Mouse (Mus musculus): ENCODE measurements around the gene Dkkl1.

The Dkkl1 gene

DNA sequence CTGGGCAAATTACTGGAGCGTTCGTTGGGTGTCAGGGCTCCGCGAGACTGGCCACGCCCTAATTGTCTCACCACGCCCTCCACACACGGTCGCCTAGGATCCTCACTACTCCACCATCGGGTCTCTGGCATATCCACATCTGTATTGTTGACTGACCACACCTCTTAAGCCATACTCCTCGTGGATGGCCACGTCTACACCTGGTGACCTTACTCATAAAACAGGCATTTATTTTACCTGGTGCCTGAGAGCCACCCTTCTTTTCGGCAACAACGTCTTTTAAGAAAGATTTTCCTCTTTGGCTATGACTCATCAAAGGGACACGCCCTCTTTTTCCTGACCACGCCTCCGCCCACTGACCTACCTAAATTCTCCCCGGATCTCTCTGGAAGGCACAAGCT is at the start of gene Dkkl1:
Gene Dkkl1 (minus strand): TSS at position 297 of the 401 bp plus-strand sequence.
- ChIA-PET POLR2A (interaction anchor here in 3 of 4 experiments (0.5 to 1.4 kb wide), 6 partner anchors 17 to 238 kb away, joined by 3 to 9 read pairs (median 3); partner anchors contain the start of gene Prmt1 (in 1 of the 3)), CTCF (interaction anchor here in 2 of 4 experiments (0.5 to 1.1 kb wide), 2 partner anchors 39 to 120 kb away, joined by 3 to 4 read pairs; no protein-coding TSS in a partner anchor)

DNA sequence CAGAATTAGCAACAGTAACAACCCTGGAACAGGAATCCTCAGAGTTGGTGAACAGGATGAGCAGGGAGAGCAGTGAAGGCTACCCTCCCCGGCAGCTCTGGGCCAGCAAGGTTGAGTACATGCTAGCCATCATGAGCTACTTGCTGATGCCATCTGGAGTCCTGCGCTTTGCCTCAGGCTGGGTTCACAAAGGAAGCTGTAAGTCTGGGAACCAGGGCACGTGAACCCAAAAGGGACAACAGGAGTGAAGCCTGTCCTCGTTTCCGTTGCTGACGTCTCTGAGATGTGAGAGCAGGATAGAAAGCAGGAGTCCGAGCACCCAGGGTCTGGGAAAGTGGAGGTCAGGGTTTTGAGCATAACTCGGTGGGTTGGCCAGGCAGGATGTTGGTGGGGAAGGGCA is 47.3 kb upstream of the Dkkl1 start:
- POLR2A ChIA-PET: interaction anchor here in 1 of 4 experiments (1.0 kb wide), 2 partner anchors 9 to 189 kb away, joined by 3 read pairs; no protein-coding TSS in a partner anchor
- CTCF ChIA-PET: interaction anchor here in 1 of 4 experiments (0.7 kb wide), 1 partner anchor 46 kb away, joined by 4 read pairs; no protein-coding TSS in a partner anchor

DNA sequence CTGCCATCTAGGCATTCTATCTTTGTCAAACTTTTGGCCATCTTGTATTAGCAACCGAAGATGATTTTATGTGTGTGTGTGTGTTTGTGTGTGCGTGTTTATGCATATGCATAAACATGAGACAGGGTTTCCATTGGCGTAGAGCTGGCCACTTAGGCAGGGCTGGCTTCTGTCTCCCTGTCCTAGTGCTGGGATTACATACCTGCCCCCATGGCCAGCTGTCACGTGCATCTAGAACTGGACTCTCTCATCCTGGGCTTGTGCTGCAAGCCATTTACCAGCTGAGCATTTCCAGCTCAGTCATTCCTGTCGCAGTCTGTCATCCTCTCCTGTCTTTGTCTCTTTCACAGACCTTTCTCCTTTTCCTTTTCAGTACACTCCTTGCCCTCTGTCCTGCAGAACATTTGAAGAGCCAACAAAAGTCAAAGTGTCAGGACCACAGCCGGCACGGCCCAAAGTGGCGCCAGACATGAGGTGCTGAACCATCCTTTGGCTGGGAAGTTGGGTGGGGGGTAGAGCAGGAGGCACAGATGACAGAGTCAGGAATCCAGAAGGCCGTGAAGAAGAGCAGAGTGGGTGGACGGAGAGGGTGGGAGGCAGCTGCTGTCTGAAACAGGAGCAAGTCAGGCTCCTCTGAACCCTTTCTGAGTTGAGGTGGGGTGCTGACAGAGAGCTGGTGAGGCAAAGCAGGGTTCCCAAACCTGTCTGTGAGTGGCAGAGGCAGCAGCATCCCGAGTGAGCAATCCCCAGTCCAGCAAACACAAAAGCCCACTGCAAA is 45.3 kb upstream of the Dkkl1 start:
- ChIA-PET CTCF (no interaction called here), POLR2A (no interaction called here)

DNA sequence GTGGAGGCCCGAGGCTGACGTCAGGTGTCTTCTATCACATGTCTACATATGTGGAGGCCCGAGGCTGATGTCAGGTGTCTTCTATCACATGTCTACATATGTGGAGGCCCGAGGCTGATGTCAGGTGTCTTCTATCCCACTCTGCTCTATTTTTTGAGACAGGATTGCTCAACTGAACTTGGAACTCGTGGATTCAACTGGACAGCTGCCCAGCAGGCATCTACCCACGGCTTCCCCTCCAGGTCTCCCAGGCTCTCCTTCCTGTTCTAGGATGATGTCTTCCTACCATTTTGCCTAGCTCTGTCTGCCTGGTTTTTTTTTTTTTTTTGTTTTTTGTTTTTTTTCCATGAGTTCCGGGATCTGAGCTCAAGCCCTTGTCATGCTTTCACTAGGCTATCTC is 43.9 kb upstream of the Dkkl1 start:
- CTCF ChIA-PET: interaction anchor here in 3 of 4 experiments (0.6 kb wide), 4 partner anchors 53 to 153 kb away, joined by 3 to 11 read pairs (median 6); no protein-coding TSS in a partner anchor

DNA sequence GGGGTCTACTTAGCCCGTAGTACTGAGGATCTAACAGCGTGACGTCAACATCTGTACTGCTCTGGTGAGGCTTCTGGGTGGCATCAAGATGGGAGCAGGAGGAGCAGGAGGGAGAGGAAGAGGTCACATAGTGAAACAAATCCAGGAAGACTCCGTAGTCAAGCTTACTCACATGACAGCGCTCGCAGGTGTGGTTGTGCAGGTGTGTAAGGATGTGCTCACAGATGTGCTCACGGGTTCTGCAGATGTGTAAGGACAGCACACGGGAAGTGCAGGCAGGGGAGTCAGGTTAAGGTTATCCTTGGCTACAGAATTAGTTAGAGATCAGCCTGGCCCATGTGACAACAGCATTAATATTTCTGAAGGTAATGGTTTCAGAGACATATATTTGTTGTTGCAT is 41.9 kb upstream of the Dkkl1 start:
- ChIA-PET POLR2A (interaction anchor here in 2 of 4 experiments (0.6 to 1.4 kb wide), 5 partner anchors 10 to 70 kb away, joined by 3 to 4 read pairs (median 3); partner anchors contain the start of genes Ccdc155 (in 1 of the 2) and Slc6a16 (in 1 of the 2)), CTCF (interaction anchor here in 1 of 4 experiments (0.6 kb wide), 1 partner anchor 9 kb away, joined by 8 read pairs; no protein-coding TSS in a partner anchor)

More for the DNA sequence above, 43.9 kb upstream of the Dkkl1 start:
- POLR2A ChIA-PET: interaction anchor here in 3 of 4 experiments (0.6 to 1.2 kb wide), 4 partner anchors 9 to 101 kb away, joined by 3 to 5 read pairs (median 3); no protein-coding TSS in a partner anchor

DNA sequence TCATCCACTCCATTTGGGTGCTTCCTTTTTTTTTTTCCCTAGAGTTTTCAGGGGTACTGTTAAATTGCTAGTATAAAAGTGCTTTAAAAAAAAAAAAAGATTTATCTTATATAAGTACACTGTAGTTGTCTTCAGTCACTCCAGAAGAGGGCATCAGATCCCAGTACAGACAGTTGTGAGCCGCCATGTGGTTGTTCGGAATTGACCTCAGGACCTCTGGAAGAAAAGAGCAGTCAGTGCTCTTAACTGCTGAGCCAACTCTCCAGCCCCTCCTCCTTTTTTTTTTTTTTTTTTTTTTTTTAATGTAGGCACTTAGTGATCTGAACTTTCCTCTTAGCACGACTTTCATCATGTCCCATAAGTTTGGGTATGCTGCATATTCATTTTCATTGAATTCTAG is 35.7 kb upstream of the Dkkl1 start:
- ChIA-PET CTCF (interaction anchor here in 1 of 4 experiments (0.7 kb wide), 1 partner anchor 93 kb away, joined by 3 read pairs; no protein-coding TSS in a partner anchor), POLR2A (interaction anchor here in 1 of 4 experiments (0.7 kb wide), 1 partner anchor 155 kb away, joined by 3 read pairs; no protein-coding TSS in a partner anchor)

DNA sequence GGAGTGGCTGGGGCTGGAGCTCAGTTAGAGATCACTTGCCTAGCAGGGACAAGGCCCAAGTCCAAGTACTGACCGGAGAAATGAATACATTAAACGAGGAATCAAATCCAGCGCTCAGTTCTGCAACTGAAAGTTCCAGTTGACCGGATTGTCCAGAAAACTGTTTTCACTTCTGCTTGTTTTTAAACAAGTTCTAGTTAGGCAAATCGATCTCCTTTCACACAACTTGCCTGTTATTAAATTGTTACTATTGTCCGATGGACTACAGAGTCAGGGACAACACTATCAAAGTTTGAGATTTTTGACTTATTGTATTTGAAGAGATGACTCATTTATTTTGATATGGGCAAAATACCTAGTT is 29.4 kb upstream of the Dkkl1 start:
- ChIA-PET POLR2A (interaction anchor here in 3 of 4 experiments (0.6 to 3.0 kb wide), 14 partner anchors 11 to 423 kb away, joined by 3 to 27 read pairs (median 3); partner anchors contain the start of genes Gys1 (in 2 of the 3) and Ftl1 (in 1 of the 3)), CTCF (interaction anchor here in 2 of 4 experiments (0.6 to 1.8 kb wide), 5 partner anchors 11 to 193 kb away, joined by 3 to 7 read pairs (median 3); partner anchors contain the start of gene Gys1 (in 1 of the 2))

DNA sequence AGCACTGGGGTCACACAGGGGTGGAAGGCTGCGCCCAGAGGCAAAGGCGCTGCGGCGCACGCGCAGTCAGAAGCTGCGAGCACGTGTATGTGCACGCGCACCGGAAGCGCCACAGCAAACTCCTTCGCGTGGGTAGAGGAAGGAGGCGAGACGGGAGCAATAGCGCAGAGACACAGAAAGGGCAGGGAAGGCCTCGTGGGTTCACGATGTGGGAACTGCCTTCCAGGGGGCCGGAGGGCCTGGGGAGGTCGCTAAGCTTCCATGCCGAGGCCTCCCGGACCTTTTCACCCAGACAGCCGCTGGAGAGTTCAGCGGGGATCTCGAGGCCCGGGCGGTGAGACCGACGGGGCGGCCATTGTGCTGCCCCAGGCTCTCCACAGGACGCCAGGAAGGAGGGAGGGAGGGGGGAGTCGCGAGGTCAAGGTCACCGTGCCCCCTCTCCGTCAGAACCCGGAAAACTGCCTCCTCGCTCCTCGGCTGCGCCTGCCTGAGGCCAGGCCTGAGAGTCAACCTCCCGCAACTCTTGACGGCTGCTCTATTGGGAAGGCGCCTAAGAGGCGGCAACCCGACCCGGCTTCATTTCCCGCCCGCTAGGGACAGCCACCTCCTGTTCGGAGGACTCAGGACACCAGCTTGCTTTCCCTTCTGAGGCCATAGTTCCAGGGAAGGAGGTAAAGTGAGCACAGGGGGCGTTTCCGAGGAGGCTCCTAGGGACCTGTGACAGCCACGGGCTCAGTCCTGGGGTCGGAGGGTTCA is 28.9 kb upstream of the Dkkl1 start, which contains the start of gene Slc6a16:
Gene Slc6a16 (plus strand): TSS at position 453 of the 756 bp plus-strand sequence.
- POLR2A ChIA-PET: interaction anchor here in 3 of 4 experiments (0.6 to 4.0 kb wide), 25 partner anchors 10 to 422 kb away, joined by 3 to 27 read pairs (median 3); partner anchors contain the start of genes Aldh16a1 (in 2 of the 3), Gys1 (in 2 of the 3), Ftl1 (in 1 of the 3) and Tead2 (in 1 of the 3)
- CTCF ChIA-PET: interaction anchor here in 3 of 4 experiments (0.6 to 1.8 kb wide), 7 partner anchors 25 to 194 kb away, joined by 3 to 7 read pairs (median 3); partner anchors contain the start of genes Gys1 (in 1 of the 3) and Tead2 (in 1 of the 3)

DNA sequence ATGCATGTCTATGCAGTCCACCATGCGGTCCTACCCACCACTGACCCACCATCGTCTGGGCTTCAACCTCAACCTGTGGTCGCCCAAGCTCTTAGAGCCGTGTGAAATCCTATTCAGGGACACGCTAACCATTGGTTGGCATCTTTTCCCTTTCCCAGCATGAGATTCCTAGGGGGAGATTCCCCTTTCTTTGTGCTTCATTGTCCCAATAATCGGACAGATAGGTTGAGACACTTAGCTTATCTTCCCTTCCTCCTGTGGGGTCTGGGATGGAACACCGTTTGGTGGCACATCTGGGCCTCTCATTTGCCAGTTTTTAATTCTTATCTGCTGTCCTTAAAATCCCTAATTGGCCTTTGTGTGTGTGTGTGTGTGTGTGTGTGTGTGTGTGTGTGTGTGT is 28.2 kb upstream of the Dkkl1 start:
- ChIA-PET POLR2A (interaction anchor here in 3 of 4 experiments (0.5 to 4.0 kb wide), 18 partner anchors 9 to 1335 kb away, joined by 3 to 27 read pairs (median 4); partner anchors contain the start of genes Aldh16a1 (in 2 of the 3) and Ftl1 (in 1 of the 3)), CTCF (interaction anchor here (0.6 to 1.8 kb wide), 7 partner anchors 60 to 1045 kb away, joined by 3 to 10 read pairs (median 5); no protein-coding TSS in a partner anchor)

DNA sequence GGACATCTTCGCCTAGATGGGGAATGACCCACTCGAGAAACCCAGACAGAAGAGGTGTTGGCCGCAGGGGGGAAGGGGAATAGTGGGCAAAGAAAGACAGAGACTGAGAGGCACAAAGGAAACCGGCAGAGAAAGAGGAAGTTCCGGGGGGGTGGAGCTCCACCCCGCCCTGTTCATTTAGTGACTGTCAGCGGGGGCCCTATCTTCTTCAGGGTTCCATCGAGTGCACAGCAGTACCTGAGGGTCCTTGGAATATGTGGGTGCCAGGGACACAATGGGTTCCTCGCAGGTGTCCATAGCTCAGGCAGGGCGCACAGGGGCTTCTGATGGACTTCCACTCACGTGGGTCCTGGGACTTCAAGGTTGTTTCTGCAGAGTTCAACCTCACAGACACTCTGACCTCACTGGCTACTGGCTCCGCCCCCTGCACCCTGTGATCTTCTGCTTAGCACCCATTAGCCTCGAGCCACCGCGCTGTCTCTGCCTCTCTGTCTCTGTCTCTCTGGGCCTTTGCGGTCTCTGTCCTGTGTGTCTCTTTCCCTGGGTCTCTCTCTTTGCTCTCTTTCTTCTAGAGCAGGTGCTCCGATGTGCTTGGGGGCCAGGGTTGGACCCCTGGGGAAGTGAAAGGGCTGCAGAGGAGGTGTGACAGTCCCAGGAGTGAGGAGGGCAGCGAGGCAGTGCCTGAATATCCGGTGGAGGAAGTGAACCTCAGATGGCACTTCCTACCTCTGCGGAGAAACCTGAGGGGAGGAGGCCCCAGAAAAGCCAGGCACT is 27.0 kb upstream of the Dkkl1 start, which contains the start of gene Cd37:
Gene Cd37 (minus strand): TSS at position 393 of the 774 bp plus-strand sequence.
- POLR2A ChIA-PET: interaction anchor here (0.6 to 4.0 kb wide), 21 partner anchors 10 to 721 kb away, joined by 3 to 24 read pairs (median 4); partner anchors contain the start of genes Aldh16a1 (in 1 of the 4), Ccdc155 (in 1 of the 4), Prmt1 (in 1 of the 4) and Sphk2 (in 1 of the 4)

DNA sequence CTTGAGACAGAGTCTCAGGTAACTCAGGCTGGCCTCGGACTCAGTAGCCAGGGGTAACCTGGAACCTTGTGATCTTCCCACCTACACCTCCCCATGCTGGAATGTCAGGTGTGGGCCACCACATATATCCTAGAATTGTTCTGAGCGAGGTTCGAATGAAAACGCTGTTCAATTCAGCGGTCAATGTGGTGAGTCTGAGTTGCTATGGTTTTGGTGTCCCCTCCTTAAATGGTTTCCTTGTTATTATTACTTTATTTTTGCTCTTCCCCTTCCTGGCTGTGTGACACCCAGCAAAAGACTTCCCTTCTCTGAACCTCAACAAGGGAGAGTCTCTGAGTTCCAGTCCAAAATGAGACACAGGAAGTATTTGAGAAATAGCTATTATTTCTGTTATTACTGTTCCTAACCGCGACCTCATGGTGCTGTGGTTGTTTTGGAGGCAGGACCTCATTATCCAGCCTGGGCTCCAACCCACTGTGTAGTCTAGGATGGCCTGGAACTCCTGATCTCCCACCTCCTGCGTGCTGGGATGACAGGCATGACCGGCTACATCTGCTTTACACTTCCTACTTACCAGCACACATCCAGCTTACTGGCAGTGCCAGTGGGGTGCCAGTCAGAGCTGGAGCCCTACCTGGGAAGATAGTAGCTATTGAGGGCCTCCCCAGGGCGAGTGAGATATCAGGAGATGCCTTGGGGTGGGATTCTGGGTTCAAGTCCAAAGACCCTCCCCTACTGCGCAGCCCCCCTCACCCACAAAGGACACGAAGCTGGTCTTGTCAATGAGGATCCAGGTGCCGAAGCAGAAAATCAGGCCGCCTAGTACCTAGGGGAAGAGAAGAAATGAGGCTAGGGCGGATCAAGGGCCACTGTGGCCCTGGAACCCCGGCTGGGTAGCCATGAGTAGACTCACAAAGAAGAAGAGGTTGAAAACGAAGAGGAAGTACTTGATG is 26.1 kb upstream of the Dkkl1 start:
- CTCF ChIA-PET: interaction anchor here in 3 of 4 experiments (0.5 to 1.4 kb wide), 5 partner anchors 65 to 249 kb away, joined by 3 to 6 read pairs (median 3); no protein-coding TSS in a partner anchor
- POLR2A ChIA-PET: interaction anchor here (0.5 to 4.0 kb wide), 22 partner anchors 9 to 251 kb away, joined by 3 to 24 read pairs (median 4); partner anchors contain the start of genes Ccdc155 (in 1 of the 4), Prmt1 (in 1 of the 4) and Tead2 (in 1 of the 4)

More for the DNA sequence above, 27.0 kb upstream of the Dkkl1 start, which contains the start of gene Cd37:
- CTCF ChIA-PET: interaction anchor here in 1 of 4 experiments (1.1 to 1.4 kb wide), 2 partner anchors 76 to 250 kb away, joined by 3 read pairs; no protein-coding TSS in a partner anchor

DNA sequence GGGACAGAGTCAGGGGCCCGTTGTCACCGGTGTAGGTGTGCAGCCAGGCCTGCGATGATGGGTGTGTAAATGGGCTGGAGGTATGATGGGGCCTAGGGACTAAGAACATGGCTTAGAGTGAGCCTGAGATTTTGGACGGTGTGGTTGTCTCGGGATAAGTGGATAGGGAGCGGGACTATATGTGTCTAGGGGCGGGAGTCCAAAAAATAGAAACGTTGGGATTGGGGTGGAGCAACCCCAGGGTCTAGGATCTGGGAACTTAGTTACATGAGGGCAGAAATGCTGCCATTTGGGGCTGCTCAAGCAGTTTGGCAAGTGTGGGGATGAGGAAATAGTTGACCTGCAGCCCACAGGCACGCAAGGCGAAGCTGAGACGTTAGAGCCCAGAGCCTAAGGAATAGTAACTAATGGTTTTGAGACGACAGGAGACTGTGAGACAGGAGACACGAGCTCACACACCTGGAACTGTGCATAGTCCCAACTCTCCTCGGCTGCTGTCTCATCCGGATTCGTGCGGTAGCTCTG is 23.8 kb upstream of the Dkkl1 start:
- ChIA-PET POLR2A (interaction anchor here in 3 of 4 experiments (0.5 to 3.7 kb wide), 56 partner anchors 8 to 527 kb away, joined by 3 to 21 read pairs (median 4); partner anchors contain the start of genes Tead2 (in 3 of the 3), Rras (in 2 of the 3), Aldh16a1 (in 1 of the 3) and Ccdc155 (in 1 of the 3)), CTCF (interaction anchor here in 3 of 4 experiments (0.6 to 2.7 kb wide), 15 partner anchors 28 to 360 kb away, joined by 3 to 8 read pairs (median 3); partner anchors contain the start of gene Ccdc155 (in 1 of the 3))

DNA sequence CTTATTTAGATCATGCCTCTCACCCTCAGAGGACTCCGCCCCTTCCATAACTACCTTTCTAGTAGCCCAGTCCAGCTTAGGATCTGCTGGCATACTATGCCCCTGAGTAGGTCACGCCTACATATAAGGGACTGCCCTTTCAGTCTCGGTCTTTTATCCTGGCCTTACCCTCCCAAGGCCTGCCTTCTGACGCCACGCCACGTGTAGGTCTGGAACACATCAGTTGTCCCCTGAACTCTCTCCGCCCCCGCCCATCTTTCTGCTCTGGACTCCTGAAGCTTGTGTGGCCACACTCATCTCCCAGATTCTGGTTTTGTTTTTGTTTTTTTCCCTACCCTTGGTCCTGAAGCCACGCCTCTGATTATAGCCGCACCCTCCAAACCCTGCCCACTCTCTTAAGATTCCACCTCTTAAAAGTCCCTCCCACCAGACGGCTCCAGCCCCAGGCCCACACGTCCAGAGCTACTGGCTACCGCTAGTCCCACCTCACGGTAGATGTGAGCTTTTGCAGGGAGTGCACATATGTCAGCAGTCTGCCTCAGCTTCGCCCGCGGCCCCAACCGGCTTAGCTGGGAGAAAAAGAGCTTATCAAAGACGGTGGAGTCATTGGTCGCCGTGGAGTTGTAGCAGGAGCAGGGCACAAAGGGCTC is 23.1 kb upstream of the Dkkl1 start:
- CTCF ChIA-PET: interaction anchor here in 3 of 4 experiments (0.6 to 2.7 kb wide), 15 partner anchors 19 to 480 kb away, joined by 3 to 8 read pairs (median 3); partner anchors contain the start of genes Ccdc155 (in 1 of the 3) and Tead2 (in 1 of the 3)
- POLR2A ChIA-PET: interaction anchor here (0.5 to 3.7 kb wide), 58 partner anchors 8 to 527 kb away, joined by 3 to 21 read pairs (median 4); partner anchors contain the start of genes Tead2 (in 3 of the 4), Ccdc155 (in 2 of the 4), Rras (in 2 of the 4) and Aldh16a1 (in 1 of the 4)

DNA sequence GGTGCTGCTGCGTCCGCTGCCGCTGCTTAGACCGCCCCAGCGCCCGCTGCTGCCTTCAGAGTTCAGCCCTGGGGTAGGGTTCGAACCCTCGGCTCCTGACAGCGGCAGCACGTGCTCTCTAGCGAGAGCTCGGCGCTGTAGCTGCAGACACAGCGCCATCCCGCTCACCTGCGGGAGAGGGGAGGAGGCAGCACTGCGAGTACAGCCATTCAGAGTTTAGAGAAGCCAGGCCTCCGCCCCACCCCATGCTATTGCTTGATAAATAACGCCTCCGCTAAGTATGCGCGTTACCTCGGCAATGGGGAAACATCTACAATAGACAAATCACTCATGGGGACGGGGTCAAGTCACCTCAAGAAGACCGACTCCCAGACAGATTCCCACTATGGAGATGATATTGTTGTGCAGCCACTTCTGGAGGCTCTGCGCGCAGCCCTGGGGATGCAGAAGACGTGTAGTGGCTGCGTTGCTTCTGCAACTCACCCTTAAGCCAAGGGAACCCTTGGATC is 22.4 kb upstream of the Dkkl1 start:
- POLR2A ChIA-PET: interaction anchor here (0.6 to 3.7 kb wide), 39 partner anchors 7 to 486 kb away, joined by 3 to 21 read pairs (median 4); partner anchors contain the start of genes Tead2 (in 3 of the 4), Ccdc155 (in 2 of the 4), Aldh16a1 (in 1 of the 4) and Fcgrt (in 1 of the 4)

More for the DNA sequence above, 22.4 kb upstream of the Dkkl1 start:
- CTCF ChIA-PET: interaction anchor here in 3 of 4 experiments (0.6 to 2.7 kb wide), 7 partner anchors 19 to 480 kb away, joined by 3 to 8 read pairs (median 4); partner anchors contain the start of gene Tead2 (in 1 of the 3)

All from embryonic stem cell, embryonic (primary cell).